Mouse (Mus musculus) myocyte (in vitro differentiated cells): ENCODE data around the gene Stk25.

Experiments used
- CEBPB ChIP-seq: IDR thresholded peaks from 2 replicates; pipeline ENCODE4 v1.6.1; 2011; ENCODE audit warnings: mild to moderate bottlenecking, moderate library complexity; ENCODE audit not compliant: poor library complexity, insufficient read depth, severe bottlenecking
- E2F4 ChIP-seq: IDR thresholded peaks from one replicate; pipeline ENCODE4 v1.6.1; 2011; ENCODE audit warnings: mild to moderate bottlenecking, control low read depth, moderate library complexity; ENCODE audit not compliant: insufficient read depth
- MYOG ChIP-seq, 3 experiments: IDR thresholded peaks; one replicate each; pipeline ENCODE4 v1.6.1; 2011; ENCODE audit warnings: control low read depth in 2 of 3, low read depth in 2 of 3, mild to moderate bottlenecking in 2 of 3; ENCODE audit not compliant: insufficient read length in 2 of 3, control insufficient read depth in 1 of 3, insufficient read depth in 1 of 3
- POLR2A ChIP-seq: IDR thresholded peaks from one replicate; pipeline ENCODE4 v1.6.1; 2011; ENCODE audit warnings: low read depth, mild to moderate bottlenecking, control low read depth, moderate library complexity; ENCODE audit not compliant: insufficient read length
- TCF12 ChIP-seq: IDR thresholded peaks from one replicate; pipeline ENCODE4 v1.6.1; 2011; ENCODE audit warnings: mild to moderate bottlenecking, control low read depth; ENCODE audit not compliant: poor library complexity, insufficient read depth, severe bottlenecking

GRCm38 (mm10) chr1:93702106-93702505, 43.6 kb upstream of the Stk25 start:
- no peak for TF ChIP-seq POLR2A
- no peak for TF ChIP-seq CEBPB
- no peak for TF ChIP-seq E2F4
- no peak for TF ChIP-seq MYOG (IDR thresholded peaks at IDR 0.05; ENCODE audit: control insufficient read depth in 1 of 3, insufficient read depth in 1 of 3, insufficient read length in 2 of 3, low read depth in 2 of 3)
- TF ChIP-seq TCF12 = no peak
